Mouse (Mus musculus): ENCODE measurements around the gene Slc20a1. TPM values are rescaled to one million over a fixed set of nuclear protein-coding genes. Genes with fewer than 3 reads are reported as not detected.

The Slc20a1 gene
- polyA plus RNA-seq, 1 experiment from 2014 or later = 10.0 TPM

- no peaks in the 10 kb centered on the region; the same call in 1 of the 2 replicates for H3K4me1 ChIP-seq (ENCODE audit: insufficient read depth, low read depth, low read length)
- H3K27ac ChIP-seq (ENCODE audit: low read length) = peak overlapping the region; percentile 81
- no peaks in the 10 kb centered on the region for H3K36me3 ChIP-seq (ENCODE audit: insufficient read depth, low read length)
- no peaks in the 10 kb centered on the region for H3K9me3 ChIP-seq (ENCODE audit: low read length)
- TF ChIP-seq EP300 (IDR thresholded peaks at IDR 0.05) = peak; percentile 68
- TF ChIP-seq CTCF (IDR thresholded peaks at IDR 0.05) = no peak
- H3K27me3 ChIP-seq (replicated peaks; ENCODE audit: insufficient read depth, low read length) = no peaks in the 10 kb centered on the region
- ATAC-seq (peak; percentile 95), DNase-seq (ENCODE audit: low spot score) (peak; percentile 62)
- 52% methylated on average over 10 of the region's 10 CpGs for WGBS
- no peak overlapping the region for H3K4me3 ChIP-seq (ENCODE audit: low read depth, low read length)
- no peak overlapping the region for H3K9ac ChIP-seq (replicated peaks; ENCODE audit: low read depth)
- no peak overlapping the region for H3K4me2 ChIP-seq (replicated peaks; ENCODE audit: low read depth, low read length)
Observed at GRCm38 (mm10) chr2:129166466-129167463, 31.8 kb upstream of the Slc20a1 start.

- 48% methylated on average over 10 of the region's 10 CpGs for WGBS
- Histone ChIP-seq H3K4me2 (replicated peaks; ENCODE audit: low read depth, low read length) (no peak overlapping the region), H3K27me3 (replicated peaks; ENCODE audit: insufficient read depth, low read length) (no peaks in the 10 kb centered on the region), H3K4me3 (ENCODE audit: low read depth, low read length) (no peak overlapping the region), H3K4me1 (ENCODE audit: insufficient read depth, low read depth, low read length) (no peaks in the 10 kb centered on the region), H3K9me3 (ENCODE audit: low read length) (no peaks in the 10 kb centered on the region), H3K27ac (ENCODE audit: low read length) (no peak overlapping the region), H3K9ac (replicated peaks; ENCODE audit: low read depth) (no peak overlapping the region), H3K36me3 (ENCODE audit: insufficient read depth, low read length) (no peaks in the 10 kb centered on the region)
- TF ChIP-seq EP300 (IDR thresholded peaks at IDR 0.05) (no peak), CTCF (IDR thresholded peaks at IDR 0.05) (no peak)
- no peak for ATAC-seq
- DNase-seq (ENCODE audit: low spot score) = no peak
Observed at GRCm38 (mm10) chr2:129173386-129173785, 25.2 kb upstream of the Slc20a1 start.

- no peaks in the 10 kb centered on the region for H3K4me1 ChIP-seq (ENCODE audit: insufficient read depth, low read depth, low read length)
- TF ChIP-seq CTCF (IDR thresholded peaks at IDR 0.05) = peak; percentile 90
- no peak for TF ChIP-seq EP300 (IDR thresholded peaks at IDR 0.05)
- H3K36me3 ChIP-seq (ENCODE audit: insufficient read depth, low read length) = no peaks in the 10 kb centered on the region
- no peak overlapping the region for H3K9ac ChIP-seq (replicated peaks; ENCODE audit: low read depth)
- no peak overlapping the region for H3K27ac ChIP-seq (ENCODE audit: low read length)
- H3K27me3 ChIP-seq (replicated peaks; ENCODE audit: insufficient read depth, low read length) = no peaks in the 10 kb centered on the region
- H3K9me3 ChIP-seq (ENCODE audit: low read length) = no peaks in the 10 kb centered on the region
- peak; percentile 65 for ATAC-seq
- H3K4me3 ChIP-seq (ENCODE audit: low read depth, low read length) = no peak overlapping the region
- peak; percentile 81 for DNase-seq (ENCODE audit: low spot score)
- 22% methylated on average over 7 of the region's 7 CpGs for WGBS
- no peak overlapping the region for H3K4me2 ChIP-seq (replicated peaks; ENCODE audit: low read depth, low read length)
Observed at GRCm38 (mm10) chr2:129174474-129174873, 24.1 kb upstream of the Slc20a1 start.

- H3K9me3 ChIP-seq (ENCODE audit: low read length) = no peaks in the 10 kb centered on the region
- H3K9ac ChIP-seq (replicated peaks; ENCODE audit: low read depth) = no peak overlapping the region
- peak; percentile 71 for ATAC-seq
- H3K4me2 ChIP-seq (replicated peaks; ENCODE audit: low read depth, low read length) = no peak overlapping the region
- H3K4me3 ChIP-seq (ENCODE audit: low read depth, low read length) = no peak overlapping the region
- 36% methylated on average over 2 of the region's 2 CpGs for WGBS
- no peaks in the 10 kb centered on the region for H3K36me3 ChIP-seq (ENCODE audit: insufficient read depth, low read length)
- no peak for TF ChIP-seq CTCF (IDR thresholded peaks at IDR 0.05)
- TF ChIP-seq EP300 (IDR thresholded peaks at IDR 0.05) = peak; percentile 68
- H3K27ac ChIP-seq (ENCODE audit: low read length) = no peak overlapping the region
- DNase-seq (ENCODE audit: low spot score) = peak; percentile 72
- no peaks in the 10 kb centered on the region for H3K27me3 ChIP-seq (replicated peaks; ENCODE audit: insufficient read depth, low read length)
- no peaks in the 10 kb centered on the region for H3K4me1 ChIP-seq (ENCODE audit: insufficient read depth, low read depth, low read length)
Observed at GRCm38 (mm10) chr2:129175636-129176035, 22.9 kb upstream of the Slc20a1 start.

- no peak for DNase-seq (ENCODE audit: low spot score)
- no peak overlapping the region for H3K4me3 ChIP-seq (ENCODE audit: low read depth, low read length)
- no peak for ATAC-seq
- H3K4me2 ChIP-seq (replicated peaks; ENCODE audit: low read depth, low read length) = no peak overlapping the region
- H3K4me1 ChIP-seq (ENCODE audit: insufficient read depth, low read depth, low read length) = no peaks in the 10 kb centered on the region
- no peak for TF ChIP-seq CTCF (IDR thresholded peaks at IDR 0.05)
- TF ChIP-seq EP300 (IDR thresholded peaks at IDR 0.05) = no peak
- H3K27me3 ChIP-seq (replicated peaks; ENCODE audit: insufficient read depth, low read length) = no peaks in the 10 kb centered on the region
- no peak overlapping the region for H3K9ac ChIP-seq (replicated peaks; ENCODE audit: low read depth)
- no peak overlapping the region for H3K27ac ChIP-seq (ENCODE audit: low read length)
- no peaks in the 10 kb centered on the region for H3K36me3 ChIP-seq (ENCODE audit: insufficient read depth, low read length)
- 77% methylated on average over 12 of the region's 12 CpGs for WGBS
- H3K9me3 ChIP-seq (ENCODE audit: low read length) = no peaks in the 10 kb centered on the region
Observed at GRCm38 (mm10) chr2:129176676-129177420, 21.7 kb upstream of the Slc20a1 start.

GRCm38 (mm10) chr2:129177661-129178060 is 20.9 kb upstream of the Slc20a1 start:
- Histone ChIP-seq H3K36me3 (ENCODE audit: insufficient read depth, low read length) (no peaks in the 10 kb centered on the region), H3K4me1 (ENCODE audit: insufficient read depth, low read depth, low read length) (no peaks in the 10 kb centered on the region), H3K9me3 (ENCODE audit: low read length) (no peaks in the 10 kb centered on the region), H3K4me2 (replicated peaks; ENCODE audit: low read depth, low read length) (no peak overlapping the region), H3K27me3 (replicated peaks; ENCODE audit: insufficient read depth, low read length) (no peaks in the 10 kb centered on the region), H3K4me3 (ENCODE audit: low read depth, low read length) (no peak overlapping the region), H3K9ac (replicated peaks; ENCODE audit: low read depth) (no peak overlapping the region), H3K27ac (ENCODE audit: low read length) (no peak overlapping the region)
- 84% methylated on average over 3 of the region's 3 CpGs for WGBS
- TF ChIP-seq CTCF (IDR thresholded peaks at IDR 0.05) = no peak
- TF ChIP-seq EP300 (IDR thresholded peaks at IDR 0.05) = no peak
- ATAC-seq (no peak), DNase-seq (ENCODE audit: low spot score) (no peak)
